ENCODE assay signal across 12 mouse cellular contexts in the genomic region with DNA sequence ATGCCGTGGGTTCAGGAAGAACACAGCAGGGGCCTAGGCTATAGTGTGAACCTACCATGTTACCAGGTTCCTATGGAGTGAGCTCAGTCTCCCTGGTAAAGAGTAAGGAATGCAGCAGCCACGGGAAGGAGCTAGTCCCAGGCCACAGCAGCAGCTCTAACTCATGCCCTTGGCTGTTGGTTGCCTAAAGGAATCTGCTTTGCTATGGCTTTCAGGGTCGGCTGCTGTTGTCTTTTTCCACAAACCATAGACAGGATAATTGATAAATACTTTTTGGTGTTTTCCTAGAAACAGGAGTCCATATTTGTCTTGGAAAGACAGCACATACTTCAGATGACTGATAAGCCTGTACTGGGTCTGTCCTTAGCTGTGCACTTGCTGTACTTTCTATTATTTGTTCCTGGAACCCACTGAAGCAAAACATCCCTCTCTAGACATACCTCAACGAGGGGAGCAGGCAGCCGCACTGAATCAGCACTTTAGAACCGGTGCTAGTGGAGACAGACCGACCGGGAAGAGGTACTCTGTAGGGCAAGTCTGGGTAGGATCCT.
DNase-seq lines count a peak whose midpoint lies in the region; ATAC-seq and TF ChIP-seq lines count a peak whose summit lies in the region.
"Had no signal": no experiment of that assay in that cellular context is flagged by ENCODE, and none has a peak within 500 bp of the region (broad histone marks: within the 10 kb centered on the region; RNA-seq: fewer than 3 reads in every experiment).

No protein-coding gene starts in this region.

- H3K27me3 ChIP-seq in lung, embryonic 16.5 days (ENCODE audit: control insufficient read depth, insufficient read depth, low read depth, low read length): no peaks in the 10 kb centered on the region
- H3K27me3 ChIP-seq in heart, embryonic 13.5 days (replicated peaks): no peaks in the 10 kb centered on the region
- H3K27me3 ChIP-seq in kidney, embryonic 15.5 days: no peaks in the 10 kb centered on the region
- no peaks in the 10 kb centered on the region for H3K27me3 ChIP-seq in neural tube, embryonic 15.5 days (replicated peaks)
- no peaks in the 10 kb centered on the region for H3K27me3 ChIP-seq in forebrain, embryonic 10.5 days (ENCODE audit: poor library complexity, severe bottlenecking)
- H3K27me3 ChIP-seq: embryonic facial prominence, embryonic 13.5 days had no signal

- H3K36me3 ChIP-seq in lung, embryonic 16.5 days (ENCODE audit: control insufficient read depth, insufficient read depth, low read length): no peaks in the 10 kb centered on the region
- H3K36me3 ChIP-seq in heart, embryonic 13.5 days: peaks cover 7% of the 10 kb centered on the region; the same call in 1 of the 2 replicates
- H3K36me3 ChIP-seq in kidney, embryonic 15.5 days: no peaks in the 10 kb centered on the region
- peaks cover 14% of the 10 kb centered on the region for H3K36me3 ChIP-seq in neural tube, embryonic 15.5 days
- no peaks in the 10 kb centered on the region; the same call in 1 of the 2 replicates for H3K36me3 ChIP-seq in forebrain, embryonic 10.5 days (replicated peaks)

- no peaks in the 10 kb centered on the region for H3K9me3 ChIP-seq in lung, embryonic 16.5 days (ENCODE audit: control insufficient read depth, low read length)
- no peaks in the 10 kb centered on the region for H3K9me3 ChIP-seq in heart, embryonic 13.5 days
- H3K9me3 ChIP-seq in kidney, embryonic 15.5 days (replicated peaks): no peaks in the 10 kb centered on the region
- H3K9me3 ChIP-seq in neural tube, embryonic 15.5 days (replicated peaks): no peaks in the 10 kb centered on the region
- no peaks in the 10 kb centered on the region for H3K9me3 ChIP-seq in forebrain, embryonic 10.5 days
- H3K9me3 ChIP-seq: embryonic facial prominence, embryonic 13.5 days; G1E had no signal

- peaks cover 13% of the 10 kb centered on the region for H3K4me1 ChIP-seq in lung, embryonic 16.5 days (replicated peaks; ENCODE audit: control insufficient read depth, insufficient read depth, low read length)
- peaks cover 9% of the 10 kb centered on the region for H3K4me1 ChIP-seq in lung, adult 2 months (ENCODE audit: control insufficient read depth, insufficient read depth, low read length)
- peaks cover 50% of the 10 kb centered on the region for H3K4me1 ChIP-seq in heart, embryonic 13.5 days
- H3K4me1 ChIP-seq in kidney, embryonic 15.5 days: peaks cover 59% of the 10 kb centered on the region
- H3K4me1 ChIP-seq in neural tube, embryonic 15.5 days: peaks cover 10% of the 10 kb centered on the region; the same call in 1 of the 2 replicates
- H3K4me1 ChIP-seq in forebrain, embryonic 10.5 days: peaks cover 35% of the 10 kb centered on the region; the same call in 1 of the 2 replicates

- H3K27ac ChIP-seq in lung, embryonic 16.5 days (ENCODE audit: low read length): peak overlapping the region; percentile 60
- peak overlapping the region; percentile 56 for H3K27ac ChIP-seq in heart, embryonic 13.5 days (replicated peaks)
- peak overlapping the region; percentile 92 for H3K27ac ChIP-seq in kidney, embryonic 15.5 days
- no peak overlapping the region for H3K27ac ChIP-seq in neural tube, embryonic 15.5 days (replicated peaks)
- no peak overlapping the region for H3K27ac ChIP-seq in forebrain, embryonic 10.5 days
- H3K27ac ChIP-seq: embryonic facial prominence, embryonic 13.5 days had no signal

- TF ChIP-seq POLR2A in lung, adult 2 months (IDR thresholded peaks at IDR 0.05; ENCODE audit: borderline replicate concordance, extremely low read depth, low read depth, low read length): no peak

- ATAC-seq in lung, embryonic 16.5 days (ENCODE audit: low read depth): peak; percentile 55; the same call in 1 of the 2 replicates
- ATAC-seq in heart, embryonic 13.5 days (ENCODE audit: extremely low read depth, insufficient number of reproducible peaks, low FRiP score, low TSS enrichment): no peak
- peak; percentile 84 for ATAC-seq in kidney, embryonic 15.5 days (replicated peaks; ENCODE audit: low FRiP score)
- peak; percentile 18; the same call in 1 of the 2 replicates for ATAC-seq in neural tube, embryonic 15.5 days (ENCODE audit: low FRiP score)

- H3K4me3 ChIP-seq in lung, embryonic 16.5 days (ENCODE audit: low read length): no peak overlapping the region
- no peak overlapping the region for H3K4me3 ChIP-seq in lung, adult 2 months (replicated peaks; ENCODE audit: extremely low read depth, low read depth, low read length)
- H3K4me3 ChIP-seq in heart, embryonic 13.5 days: no peak overlapping the region
- no peak overlapping the region for H3K4me3 ChIP-seq in kidney, embryonic 15.5 days (replicated peaks)
- H3K4me3 ChIP-seq in neural tube, embryonic 15.5 days (replicated peaks): no peak overlapping the region
- H3K4me3 ChIP-seq in forebrain, embryonic 10.5 days: no peak overlapping the region
- H3K4me3 ChIP-seq: embryonic facial prominence, embryonic 13.5 days had no signal

- no peak overlapping the region for H3K4me2 ChIP-seq in lung, embryonic 16.5 days (ENCODE audit: low read depth, low read length)
- no peak overlapping the region for H3K4me2 ChIP-seq in heart, embryonic 13.5 days
- H3K4me2 ChIP-seq in kidney, embryonic 15.5 days: no peak overlapping the region; the same call in 1 of the 2 replicates
- no peak overlapping the region for H3K4me2 ChIP-seq in neural tube, embryonic 15.5 days
- H3K4me2 ChIP-seq: embryonic facial prominence, embryonic 13.5 days had no signal

- no peak overlapping the region for H3K9ac ChIP-seq in lung, embryonic 16.5 days (ENCODE audit: low read length)
- H3K9ac ChIP-seq in heart, embryonic 13.5 days: peak overlapping the region; percentile 50; the same call in 1 of the 2 replicates
- H3K9ac ChIP-seq in kidney, embryonic 15.5 days: no peak overlapping the region
- no peak overlapping the region for H3K9ac ChIP-seq in neural tube, embryonic 15.5 days (replicated peaks)
- H3K9ac ChIP-seq: embryonic facial prominence, embryonic 13.5 days had no signal

- WGBS in lung, embryonic 16.5 days: 30% methylated on average over 8 of the region's 8 CpGs
- WGBS in lung, adult 2 months: 54% methylated on average over 8 of the region's 8 CpGs
- 18% methylated on average over 8 of the region's 8 CpGs for WGBS in heart, embryonic 13.5 days
- WGBS in kidney, embryonic 15.5 days: 15% methylated on average over 8 of the region's 8 CpGs
- WGBS in neural tube, embryonic 15.5 days: 53% methylated on average over 8 of the region's 8 CpGs
- 79% methylated on average over 8 of the region's 8 CpGs for WGBS in forebrain, embryonic 10.5 days

- TF ChIP-seq CTCF in lung, adult 2 months (IDR thresholded peaks at IDR 0.05; ENCODE audit: insufficient read depth, low read length): no peak

- no peak for DNase-seq in lung, adult 2 months
- no peak for DNase-seq in frontal cortex, postnatal 25 days (ENCODE audit: low spot score in 2 of 2)
- no peak for DNase-seq in forebrain, embryonic 10.5 days (ENCODE audit: extremely low spot score, low spot score)
- DNase-seq: gastrocnemius, postnatal 14 days; right cerebral cortex, postnatal 25 days; thymus, postnatal 25 days had no signal

Comparison
In these comparisons a context has a peak if more than half of its experiments do, and no peak if none do; other contexts are left out.
1. H3K27ac ChIP-seq: peak in lung, embryonic 16.5 days (single experiment), heart, embryonic 13.5 days (single experiment) and kidney, embryonic 15.5 days (single experiment); none in neural tube, embryonic 15.5 days (single experiment) and forebrain, embryonic 10.5 days (single experiment).